Mouse (Mus musculus): Measurements from ENCODE around the gene Fkbp1a.

The Fkbp1a gene

GRCm38 (mm10) chr2:151542323-151543062 is at the start of gene Fkbp1a:
Fkbp1a (plus strand) TSS chr2:151542483.
- DNase-seq (ENCODE audit: low spot score in 2 of 2): peak; percentile 90 to 94

- DNase-seq (ENCODE audit: low spot score in 2 of 2): peak; percentile 94 to 98
Measured at GRCm38 (mm10) chr2:151494035-151494803, 48.1 kb upstream of the Fkbp1a start, which contains the start of gene Nsfl1c. Nsfl1c (plus strand) TSS chr2:151494182.

- no peak for DNase-seq (ENCODE audit: low spot score in 2 of 2)
Measured at GRCm38 (mm10) chr2:151498358-151498757, 43.9 kb upstream of the Fkbp1a start.

- no peak for DNase-seq (ENCODE audit: low spot score in 2 of 2)
Measured at GRCm38 (mm10) chr2:151500442-151501007, 41.8 kb upstream of the Fkbp1a start.

- DNase-seq (ENCODE audit: low spot score in 2 of 2): no peak
Measured at GRCm38 (mm10) chr2:151504226-151504625, 38.1 kb upstream of the Fkbp1a start.

- no peak for DNase-seq (ENCODE audit: low spot score in 2 of 2)
Measured at GRCm38 (mm10) chr2:151512199-151512598, 30.1 kb upstream of the Fkbp1a start.

- DNase-seq (ENCODE audit: low spot score in 2 of 2): no peak
Measured at GRCm38 (mm10) chr2:151513525-151514285, 28.6 kb upstream of the Fkbp1a start.

- no peak for DNase-seq (ENCODE audit: low spot score in 2 of 2)
Measured at GRCm38 (mm10) chr2:151519000-151519399, 23.3 kb upstream of the Fkbp1a start.

- no peak for DNase-seq (ENCODE audit: low spot score in 2 of 2)
Measured at GRCm38 (mm10) chr2:151524324-151525041, 17.8 kb upstream of the Fkbp1a start.

GRCm38 (mm10) chr2:151525520-151525919 is 16.8 kb upstream of the Fkbp1a start:
- DNase-seq (ENCODE audit: low spot score in 2 of 2): no peak

- DNase-seq (ENCODE audit: low spot score in 2 of 2): no peak
Measured at GRCm38 (mm10) chr2:151528066-151528465, 14.2 kb upstream of the Fkbp1a start.

- no peak for DNase-seq (ENCODE audit: low spot score in 2 of 2)
Measured at GRCm38 (mm10) chr2:151529169-151529568, 13.1 kb upstream of the Fkbp1a start.

- no peak for DNase-seq (ENCODE audit: low spot score in 2 of 2)
Measured at GRCm38 (mm10) chr2:151530378-151531230, 11.7 kb upstream of the Fkbp1a start.

- no peak for DNase-seq (ENCODE audit: low spot score in 2 of 2)
Measured at GRCm38 (mm10) chr2:151533632-151534031, 8.7 kb upstream of the Fkbp1a start.

GRCm38 (mm10) chr2:151535961-151536617 is 6.2 kb upstream of the Fkbp1a start:
- no peak for DNase-seq (ENCODE audit: low spot score in 2 of 2)

GRCm38 (mm10) chr2:151536618-151536974 is 5.7 kb upstream of the Fkbp1a start:
- no peak for DNase-seq (ENCODE audit: low spot score in 2 of 2)

GRCm38 (mm10) chr2:151538646-151539045 is 3.6 kb upstream of the Fkbp1a start:
- DNase-seq (ENCODE audit: low spot score in 2 of 2): no peak

- no peak for DNase-seq (ENCODE audit: low spot score in 2 of 2)
Measured at GRCm38 (mm10) chr2:151543063-151543895, 996 bp downstream of the Fkbp1a start.

- no peak for DNase-seq (ENCODE audit: low spot score in 2 of 2)
Measured at GRCm38 (mm10) chr2:151544673-151545072, 2.4 kb downstream of the Fkbp1a start.

All from spleen, postnatal 4 days (tissue).